Mouse (Mus musculus): Measurements from ENCODE around the gene Lcn2. TPM values are rescaled to one million over a fixed set of nuclear protein-coding genes. Genes with fewer than 3 reads are reported as not detected.

Gene Lcn2
- polyA plus RNA-seq, 1 experiment from 2014 or later: 0.91 TPM

DNA sequence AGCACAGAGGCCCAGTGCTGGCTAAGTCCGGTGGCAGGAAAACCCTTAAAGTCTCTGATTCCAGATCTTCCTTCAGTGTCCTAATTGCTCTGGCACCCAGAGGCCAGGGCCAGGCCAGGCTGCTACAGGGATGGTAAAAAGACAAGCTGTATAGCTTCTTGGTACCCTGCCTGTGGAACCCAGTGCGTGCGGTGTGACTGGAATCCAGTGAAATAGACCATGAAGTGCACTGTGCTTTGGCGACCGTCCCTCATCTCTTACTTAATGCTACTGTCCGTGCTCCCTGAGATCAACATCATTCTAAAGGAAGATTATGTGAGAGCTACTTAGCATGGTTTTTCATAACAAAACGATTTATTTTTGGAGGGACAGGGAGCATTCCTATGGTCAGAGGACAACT, 23.4 kb upstream of the Lcn2 start:
- Histone ChIP-seq H3K27me3 (replicated peaks) (no peaks in the 10 kb centered on the region), H3K36me3 (peaks cover 28% of the 10 kb centered on the region), H3K4me2 (no peak overlapping the region), H3K4me3 (no peak overlapping the region), H3K9me3 (no peaks in the 10 kb centered on the region), H3K9ac (no peak overlapping the region; the same call in 1 of the 2 replicates), H3K27ac (replicated peaks) (no peak overlapping the region), H3K4me1 (no peaks in the 10 kb centered on the region)
- ATAC-seq (ENCODE audit: extremely low read depth, insufficient number of reproducible peaks, low FRiP score, low TSS enrichment): no peak
- 82% methylated on average over 7 of the region's 7 CpGs for WGBS

DNA sequence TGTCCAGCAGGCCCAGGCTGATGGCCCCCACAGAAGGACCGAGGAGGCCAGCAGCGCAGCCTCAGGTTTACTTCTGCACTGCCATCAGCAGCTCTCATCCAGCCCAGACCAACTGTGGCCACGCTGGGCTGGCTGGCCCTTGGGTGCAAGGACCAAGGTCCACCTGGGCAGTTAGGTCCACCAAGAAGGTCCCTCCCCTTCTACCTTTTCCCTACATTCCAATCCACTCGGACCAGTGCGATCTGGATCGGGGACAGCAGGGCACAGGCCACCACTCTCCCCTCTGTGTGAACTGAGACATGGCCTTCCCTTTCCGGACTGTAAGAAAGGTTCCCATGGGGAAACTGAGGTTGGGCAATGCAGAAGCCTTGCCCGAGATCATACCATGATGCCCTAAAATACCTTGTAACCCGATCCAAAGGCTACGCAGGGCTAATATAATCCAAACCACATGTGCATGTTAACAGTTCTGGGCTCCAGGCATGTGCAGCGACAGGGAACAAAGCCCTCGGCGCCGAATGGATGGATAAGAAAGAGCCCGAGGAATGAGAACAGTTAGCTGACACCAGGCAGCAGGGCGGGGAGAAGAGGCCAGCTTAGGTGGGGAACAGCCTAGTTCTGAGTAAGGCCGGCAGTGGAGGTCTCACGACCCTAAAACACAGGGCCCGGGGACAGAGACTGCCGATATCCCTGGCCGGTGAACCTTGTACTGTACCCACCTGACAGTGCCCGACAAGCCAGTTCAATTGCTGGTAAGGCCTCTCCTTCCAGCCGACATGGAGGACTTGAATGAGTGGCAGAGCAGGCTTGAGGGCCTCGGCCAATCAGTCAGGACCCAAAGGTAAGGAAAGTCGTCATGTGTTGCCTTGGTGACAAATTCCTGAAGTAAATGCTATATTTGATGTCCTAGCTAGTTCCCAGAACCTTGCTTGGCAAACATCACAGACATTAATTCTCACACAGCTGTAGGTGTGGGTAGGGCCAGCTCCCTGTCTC, 20.7 kb upstream of the Lcn2 start:
- Histone ChIP-seq H3K27ac (replicated peaks) (no peak overlapping the region), H3K36me3 (peaks cover 1% of the 10 kb centered on the region; the same call in 1 of the 2 replicates), H3K9ac (0 out of 2 replicates have a peak overlapping the region, but pooled peaks have one; percentile 19), H3K4me1 (no peaks in the 10 kb centered on the region), H3K27me3 (replicated peaks) (no peaks in the 10 kb centered on the region), H3K9me3 (no peaks in the 10 kb centered on the region), H3K4me2 (no peak overlapping the region), H3K4me3 (no peak overlapping the region)
- ATAC-seq (ENCODE audit: extremely low read depth, insufficient number of reproducible peaks, low FRiP score, low TSS enrichment): no peak
- 61% methylated on average over 25 of the region's 25 CpGs for WGBS

DNA sequence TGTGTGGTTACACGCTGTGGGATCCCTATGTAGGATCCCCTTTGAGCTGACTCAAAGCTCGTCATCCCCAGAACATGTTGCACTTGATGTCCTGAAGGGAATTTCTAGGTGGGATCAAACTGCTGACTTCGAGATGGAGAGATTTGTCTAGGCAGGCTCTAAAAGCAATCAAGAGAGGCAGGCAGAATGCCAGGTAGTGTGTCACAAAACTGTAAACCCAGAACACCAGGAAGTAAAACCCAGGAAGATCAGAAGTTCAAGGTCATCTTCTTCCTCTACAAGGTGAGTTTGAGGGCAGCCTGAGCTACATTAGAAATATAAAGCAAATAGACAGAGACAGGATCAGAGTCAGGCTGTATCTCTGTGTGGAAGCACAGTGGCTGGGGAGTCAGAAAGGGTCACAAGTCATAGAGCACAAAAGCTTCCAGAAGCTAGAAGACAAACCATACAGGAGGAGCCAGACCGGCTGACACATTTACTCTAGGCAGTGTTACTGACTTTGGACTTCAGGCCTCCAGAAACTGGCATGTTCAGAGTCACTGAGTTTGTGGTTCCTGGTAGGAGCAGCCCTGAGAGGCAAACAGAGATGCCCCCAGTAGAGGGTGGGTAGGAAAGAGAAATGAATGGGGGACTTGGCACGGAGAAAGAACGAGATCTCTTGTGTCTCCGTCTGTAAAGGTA, 19.2 kb upstream of the Lcn2 start:
- no peak for ATAC-seq (ENCODE audit: extremely low read depth, insufficient number of reproducible peaks, low FRiP score, low TSS enrichment)
- no peak overlapping the region for H3K4me3 ChIP-seq
- H3K27me3 ChIP-seq (replicated peaks): no peaks in the 10 kb centered on the region
- H3K36me3 ChIP-seq: peaks cover 10% of the 10 kb centered on the region
- H3K9me3 ChIP-seq: no peaks in the 10 kb centered on the region
- H3K4me1 ChIP-seq: no peaks in the 10 kb centered on the region
- no peak overlapping the region for H3K4me2 ChIP-seq
- no peak overlapping the region for H3K27ac ChIP-seq (replicated peaks)
- 0 out of 2 replicates have a peak overlapping the region, but pooled peaks have one; percentile 7 for H3K9ac ChIP-seq
- 74% methylated on average over 7 of the region's 7 CpGs for WGBS

DNA sequence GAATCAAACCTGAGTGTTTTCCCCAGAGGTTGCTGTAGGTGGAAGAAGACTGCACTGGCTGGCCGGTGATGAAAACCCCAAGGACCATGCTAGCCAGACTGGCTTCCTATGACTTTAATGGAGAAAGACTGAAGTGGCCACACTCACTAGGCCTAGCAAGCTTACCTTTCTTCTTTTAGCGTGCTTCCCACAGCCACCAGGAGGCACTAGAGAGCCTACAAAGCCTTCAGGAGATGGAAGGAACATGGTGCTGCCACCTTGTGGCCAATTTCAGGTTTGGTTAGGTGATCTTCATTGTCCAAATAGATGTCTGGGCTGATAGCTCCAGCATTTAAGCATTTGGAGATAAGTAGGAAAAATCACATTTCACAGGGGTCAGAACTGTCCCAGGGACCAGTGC, 16.6 kb upstream of the Lcn2 start:
- Histone ChIP-seq H3K36me3 (peaks cover 36% of the 10 kb centered on the region), H3K27me3 (replicated peaks) (no peaks in the 10 kb centered on the region), H3K4me1 (no peaks in the 10 kb centered on the region), H3K9me3 (no peaks in the 10 kb centered on the region), H3K27ac (replicated peaks) (no peak overlapping the region), H3K9ac (no peak overlapping the region), H3K4me2 (no peak overlapping the region), H3K4me3 (no peak overlapping the region)
- WGBS: 12% methylated on average over 2 of the region's 2 CpGs
- ATAC-seq (ENCODE audit: extremely low read depth, insufficient number of reproducible peaks, low FRiP score, low TSS enrichment): no peak

DNA sequence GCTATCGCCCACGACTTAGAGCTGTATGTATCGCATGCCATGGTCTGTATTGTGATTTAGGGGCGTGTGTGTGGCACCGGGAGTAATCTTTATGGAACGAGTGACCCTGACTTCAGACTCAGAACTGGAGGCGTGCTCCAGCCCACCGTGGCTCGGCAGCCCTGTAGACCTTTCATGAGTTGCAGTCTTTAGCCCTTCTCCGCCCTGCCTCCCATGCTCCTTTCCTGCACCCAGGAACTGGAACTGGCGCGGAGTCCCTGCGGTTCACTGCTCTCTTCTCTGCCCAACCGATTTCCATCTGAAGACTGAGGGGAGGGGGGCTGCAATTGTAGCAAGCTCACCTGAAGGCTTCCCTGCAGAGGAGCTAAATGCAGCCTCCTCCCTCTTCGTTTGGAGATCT, 8.6 kb upstream of the Lcn2 start:
- WGBS: 0% methylated on average over 15 of the region's 15 CpGs
- H3K4me1 ChIP-seq: peaks cover 25% of the 10 kb centered on the region
- H3K27ac ChIP-seq (replicated peaks): peak overlapping the region; percentile 93
- H3K4me3 ChIP-seq: peak overlapping the region; percentile 96
- H3K9me3 ChIP-seq: no peaks in the 10 kb centered on the region
- peak overlapping the region; percentile 96 for H3K4me2 ChIP-seq
- no peak for ATAC-seq (ENCODE audit: extremely low read depth, insufficient number of reproducible peaks, low FRiP score, low TSS enrichment)
- peaks cover 38% of the 10 kb centered on the region for H3K36me3 ChIP-seq
- H3K9ac ChIP-seq: peak overlapping the region; percentile 94
- H3K27me3 ChIP-seq (replicated peaks): no peaks in the 10 kb centered on the region

DNA sequence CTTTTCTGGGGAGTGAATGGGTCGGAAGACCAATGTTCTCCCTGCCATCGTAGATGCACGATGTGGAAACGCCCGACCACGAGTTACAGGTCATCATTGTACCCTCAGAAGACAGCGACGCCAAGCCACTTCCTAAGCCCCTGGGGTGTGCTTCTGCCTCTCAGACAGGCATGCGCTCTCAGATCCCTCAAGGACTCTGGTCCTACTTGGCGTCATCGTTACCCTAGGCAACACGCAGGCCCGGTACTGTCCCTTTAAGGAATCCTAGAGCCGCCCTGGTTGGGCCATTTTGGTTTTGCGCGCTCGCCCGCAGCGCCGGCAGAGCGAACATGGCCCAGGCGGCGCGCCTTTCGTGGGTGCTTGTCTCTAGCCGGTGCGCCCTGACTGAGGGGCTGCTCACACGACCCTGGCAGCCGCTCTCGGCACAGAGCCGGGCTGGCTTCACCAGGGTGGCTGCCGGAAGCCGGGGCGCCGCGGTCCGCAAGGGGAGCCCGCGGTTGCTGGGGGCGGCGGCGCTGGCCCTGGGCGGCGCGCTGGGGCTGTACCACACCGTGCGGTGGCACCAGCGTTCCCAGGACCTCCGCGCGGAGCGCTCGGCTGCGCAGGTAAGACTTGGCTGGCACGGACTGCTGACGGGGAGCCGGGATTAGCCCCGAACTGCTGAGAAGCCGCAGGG, 8.0 kb upstream of the Lcn2 start:
- under 1% methylated on average over 59 of the region's 59 CpGs for WGBS
- peak; percentile 84 for ATAC-seq (ENCODE audit: extremely low read depth, insufficient number of reproducible peaks, low FRiP score, low TSS enrichment)
- peaks cover 25% of the 10 kb centered on the region for H3K4me1 ChIP-seq
- H3K9ac ChIP-seq: peak overlapping the region; percentile 94
- H3K27ac ChIP-seq (replicated peaks): peak overlapping the region; percentile 93
- no peaks in the 10 kb centered on the region for H3K9me3 ChIP-seq
- H3K4me3 ChIP-seq: peak overlapping the region; percentile 96
- no peaks in the 10 kb centered on the region for H3K27me3 ChIP-seq (replicated peaks)
- H3K36me3 ChIP-seq: peaks cover 32% of the 10 kb centered on the region
- peak overlapping the region; percentile 96 for H3K4me2 ChIP-seq

DNA sequence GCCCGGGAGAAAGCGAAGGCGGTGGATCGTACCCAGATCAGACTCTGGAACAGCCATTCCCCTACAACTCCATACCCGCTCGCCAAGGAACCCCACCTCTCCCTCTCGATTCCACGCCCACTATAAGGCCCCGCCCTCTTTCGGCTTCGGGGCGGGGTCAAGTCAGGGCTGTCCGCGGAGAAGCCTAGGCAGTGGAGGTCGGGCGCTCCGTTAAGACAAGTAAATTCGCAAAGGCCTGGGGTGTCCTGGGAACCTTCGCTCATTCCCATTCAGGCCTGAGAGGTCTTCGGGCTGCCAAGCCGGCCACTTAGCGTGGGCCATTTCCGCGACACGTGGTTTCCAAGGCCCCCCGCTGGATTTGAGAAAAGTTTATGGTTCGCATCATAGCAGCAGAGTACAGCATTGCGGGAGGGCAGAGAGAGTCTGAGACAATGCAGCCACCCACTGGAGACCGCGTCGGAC, 7.5 kb upstream of the Lcn2 start, which contains the start of gene Ptges2:
Gene Ptges2, plus strand, starts transcription at position 413 of the 462 bp plus-strand sequence.
- Histone ChIP-seq H3K27me3 (replicated peaks) (no peaks in the 10 kb centered on the region), H3K9ac (peak within 1 kb of the TSS; percentile 94), H3K4me2 (peak within 1 kb of the TSS; percentile 96), H3K36me3 (peaks cover 26% of the 10 kb centered on the region), H3K4me1 (peaks cover 25% of the 10 kb centered on the region), H3K27ac (replicated peaks) (peak within 1 kb of the TSS; percentile 93), H3K9me3 (no peaks in the 10 kb centered on the region), H3K4me3 (peak within 1 kb of the TSS; percentile 96)
- ATAC-seq (ENCODE audit: extremely low read depth, insufficient number of reproducible peaks, low FRiP score, low TSS enrichment): peak; percentile 84
- under 1% methylated on average over 31 of the region's 31 CpGs for WGBS

DNA sequence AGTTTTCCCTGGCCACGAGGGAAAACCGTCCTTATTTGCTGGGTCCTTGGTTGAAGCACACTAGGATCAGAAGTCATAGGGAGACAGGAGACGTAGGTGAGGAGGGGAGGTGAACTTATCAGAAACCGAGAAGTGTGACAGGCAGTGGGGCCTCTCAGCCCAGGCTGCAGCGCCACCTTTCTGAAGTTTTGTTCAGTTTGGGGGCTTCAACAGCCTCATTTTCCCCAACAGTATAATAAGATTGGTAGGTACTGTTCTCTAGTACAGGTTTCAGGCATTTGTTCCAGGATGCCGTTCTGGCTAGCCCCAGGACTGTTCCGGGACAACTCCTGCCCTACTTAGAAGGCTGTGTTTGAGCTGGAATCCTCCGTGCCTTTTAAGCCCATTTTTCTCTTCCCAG, 6.9 kb upstream of the Lcn2 start:
- Histone ChIP-seq H3K4me3 (peak overlapping the region; percentile 96), H3K4me2 (peak overlapping the region; percentile 96), H3K9ac (peak overlapping the region; percentile 94), H3K36me3 (peaks cover 20% of the 10 kb centered on the region), H3K9me3 (no peaks in the 10 kb centered on the region), H3K4me1 (peaks cover 25% of the 10 kb centered on the region), H3K27ac (replicated peaks) (peak overlapping the region; percentile 93), H3K27me3 (replicated peaks) (no peaks in the 10 kb centered on the region)
- WGBS: 3% methylated on average over 8 of the region's 8 CpGs
- no peak for ATAC-seq (ENCODE audit: extremely low read depth, insufficient number of reproducible peaks, low FRiP score, low TSS enrichment)

DNA sequence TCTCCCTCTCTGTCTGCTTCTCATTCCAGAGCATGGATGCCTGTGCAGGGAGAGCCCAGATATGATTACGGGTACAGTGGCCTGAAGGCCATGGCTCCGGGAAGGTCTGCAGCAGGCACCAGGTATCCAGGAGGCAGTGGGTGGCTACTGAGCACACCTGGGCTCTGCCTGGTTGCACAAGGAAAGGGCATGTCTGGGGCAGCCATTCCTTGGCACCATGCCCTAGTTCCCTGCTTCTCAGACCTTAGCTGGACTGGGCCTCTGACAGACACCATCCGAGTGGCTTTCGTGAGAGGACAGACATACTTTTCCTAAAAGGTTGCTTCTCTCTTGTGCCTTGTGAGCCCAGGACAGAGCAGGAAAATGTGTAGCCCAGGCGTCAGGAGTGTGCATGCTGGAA, 4.0 kb upstream of the Lcn2 start:
- H3K27ac ChIP-seq (replicated peaks): no peak overlapping the region
- peaks cover 6% of the 10 kb centered on the region for H3K27me3 ChIP-seq (replicated peaks)
- no peaks in the 10 kb centered on the region for H3K9me3 ChIP-seq
- H3K9ac ChIP-seq: no peak overlapping the region
- peaks cover 17% of the 10 kb centered on the region for H3K4me1 ChIP-seq
- no peak for ATAC-seq (ENCODE audit: extremely low read depth, insufficient number of reproducible peaks, low FRiP score, low TSS enrichment)
- H3K4me3 ChIP-seq: no peak overlapping the region
- no peaks in the 10 kb centered on the region for H3K36me3 ChIP-seq
- H3K4me2 ChIP-seq: no peak overlapping the region
- 67% methylated on average over 5 of the region's 5 CpGs for WGBS

DNA sequence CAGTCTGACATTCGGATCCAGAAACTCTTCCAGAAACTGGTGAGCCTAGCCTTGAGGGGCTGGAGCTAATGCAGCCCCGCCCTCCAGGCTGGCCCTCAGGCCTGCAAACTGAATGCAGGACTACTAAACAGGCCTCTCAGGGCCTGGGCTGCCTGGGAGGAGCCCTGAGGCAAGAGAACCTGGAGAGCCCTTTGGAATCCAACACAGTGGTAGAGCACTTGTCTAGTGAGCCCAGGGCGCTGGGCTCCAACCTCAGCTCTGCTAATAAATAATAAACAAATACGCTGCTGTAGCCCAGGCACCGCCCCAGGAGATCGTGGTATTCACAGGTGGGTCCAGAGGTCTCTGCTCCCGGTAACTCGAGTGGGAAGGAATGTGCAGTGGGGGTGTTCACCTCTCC, 2.8 kb upstream of the Lcn2 start:
- Histone ChIP-seq H3K9me3 (no peaks in the 10 kb centered on the region), H3K4me2 (no peak overlapping the region), H3K36me3 (no peaks in the 10 kb centered on the region), H3K4me1 (peaks cover 12% of the 10 kb centered on the region), H3K4me3 (no peak overlapping the region), H3K27me3 (replicated peaks) (peaks cover 14% of the 10 kb centered on the region), H3K9ac (no peak overlapping the region), H3K27ac (replicated peaks) (no peak overlapping the region)
- no peak for ATAC-seq (ENCODE audit: extremely low read depth, insufficient number of reproducible peaks, low FRiP score, low TSS enrichment)
- 73% methylated on average over 8 of the region's 8 CpGs for WGBS

DNA sequence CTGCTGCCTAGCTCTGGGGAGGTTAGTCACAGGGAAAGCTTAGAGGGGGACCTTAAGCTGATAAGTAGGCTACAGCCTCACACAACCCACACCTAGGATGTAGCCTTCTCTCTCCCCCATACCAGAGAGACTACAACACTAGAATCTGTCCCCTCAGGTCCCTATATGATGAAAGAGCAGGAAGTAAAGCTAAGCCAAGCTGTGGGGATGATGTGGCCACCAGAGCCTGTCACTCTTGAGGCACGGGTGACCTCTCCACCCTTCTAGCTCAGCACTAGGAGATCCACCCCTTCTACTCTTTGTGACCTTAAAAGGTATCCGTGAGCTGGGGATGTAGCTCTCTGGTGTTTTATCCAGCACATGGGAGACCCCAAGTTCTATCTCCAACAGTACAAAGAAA, 1.1 kb upstream of the Lcn2 start:
- ATAC-seq (ENCODE audit: extremely low read depth, insufficient number of reproducible peaks, low FRiP score, low TSS enrichment): no peak
- Histone ChIP-seq H3K4me1 (peaks cover 7% of the 10 kb centered on the region; the same call in 1 of the 2 replicates), H3K4me3 (no peak overlapping the region), H3K9me3 (no peaks in the 10 kb centered on the region), H3K36me3 (no peaks in the 10 kb centered on the region), H3K4me2 (no peak overlapping the region), H3K27ac (replicated peaks) (no peak overlapping the region), H3K27me3 (replicated peaks) (peaks cover 27% of the 10 kb centered on the region), H3K9ac (no peak overlapping the region)
- WGBS: 58% methylated on average over 2 of the region's 2 CpGs

Measured in heart, embryonic 13.5 days (tissue).